Mouse (Mus musculus): ENCODE data around the gene Tnfrsf25.

DNA sequence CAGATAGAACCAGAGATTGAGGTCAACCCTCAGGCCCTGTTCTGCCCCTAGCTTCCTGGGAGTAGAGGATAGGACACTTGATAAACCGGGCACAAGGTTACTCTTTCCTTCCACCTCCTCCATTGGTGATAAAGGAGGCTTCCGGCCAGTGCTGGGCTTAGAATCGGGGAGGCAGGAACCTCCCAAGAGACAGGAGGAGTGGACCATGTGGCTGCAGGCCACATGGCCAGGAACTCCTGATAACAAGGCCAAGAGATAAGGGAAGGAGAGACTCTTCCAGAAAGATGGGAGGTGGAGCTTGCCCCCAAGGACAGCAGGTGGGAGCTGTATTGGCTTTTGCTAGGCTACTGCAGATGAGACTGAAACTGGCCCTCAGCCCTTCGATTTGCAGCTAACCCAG is 34.8 kb downstream of the Tnfrsf25 start:
- TF ChIP-seq GATA1 (IDR thresholded peaks at IDR 0.05; ENCODE audit: low read length) (no peak), TAL1 (IDR thresholded peaks at IDR 0.05; ENCODE audit: low read length) (no peak)

All from erythroblast, embryonic 14.5 days (primary cell).